Mouse (Mus musculus) thymus, adult 18-20 months (tissue): ENCODE data around the gene Gm43518.

Source experiments
- DNase-seq, 2 experiments: peaks; one replicate each; pipeline ENCODE4 v3.0.0; 2022; ENCODE audit warnings: mixed read lengths in 2 of 2

Gm43518 gene

GRCm38 (mm10) chr5:123927118-123927517, at the start of gene Gm43518:
Gm43518 (plus strand) TSS chr5:123927418.
- DNase-seq, result no peak

- no peak for DNase-seq
These were observed 49.2 kb upstream of the Gm43518 start for GRCm38 (mm10) chr5:123878056-123878455.

GRCm38 (mm10) chr5:123879928-123880327, 47.3 kb upstream of the Gm43518 start, which contains the start of gene Hcar1:
Hcar1 (minus strand) TSS chr5:123880020.
- no peak for DNase-seq

- DNase-seq, result no peak
These were observed 46.4 kb upstream of the Gm43518 start for GRCm38 (mm10) chr5:123880778-123881177.

DNA sequence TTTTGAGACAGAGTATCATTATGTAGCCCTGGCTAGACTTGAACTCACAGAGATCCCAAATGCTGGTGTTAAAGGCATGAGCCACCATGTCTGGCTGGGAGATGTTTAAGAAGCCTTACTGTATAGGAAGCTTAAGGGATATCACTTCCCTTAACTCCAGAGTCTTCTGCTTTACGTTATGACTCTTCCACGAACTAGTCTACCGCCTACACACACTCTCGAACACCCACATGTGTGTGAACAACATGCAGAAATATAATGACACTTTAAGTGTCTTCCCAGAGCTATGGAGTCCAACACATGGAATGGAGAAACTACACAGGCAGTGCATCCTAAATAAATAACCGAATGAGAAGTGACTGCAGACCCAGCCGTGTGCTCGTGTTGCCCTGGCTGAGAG, 43.3 kb upstream of the Gm43518 start:
- DNase-seq, result no peak

DNA sequence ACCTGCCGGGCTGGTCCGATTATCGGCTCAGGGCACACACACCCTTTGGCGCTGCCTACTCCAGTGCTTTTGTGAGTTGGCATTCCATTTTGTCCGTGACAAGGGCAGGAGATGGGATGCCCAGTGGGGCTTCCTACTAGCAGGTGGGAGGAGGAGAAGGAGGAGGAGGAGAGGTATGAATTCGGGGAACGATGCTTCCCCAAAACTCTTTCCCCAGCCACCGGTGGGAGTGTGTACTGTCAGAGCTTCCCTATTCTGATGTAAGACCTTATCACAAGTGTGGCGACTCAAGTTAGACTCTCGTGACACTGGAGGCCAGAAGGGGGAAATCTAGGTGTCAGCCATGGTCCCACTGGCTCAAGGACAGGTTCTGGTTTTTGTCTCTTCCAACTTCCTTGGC, 42.9 kb upstream of the Gm43518 start:
- no peak for DNase-seq

GRCm38 (mm10) chr5:123886365-123886764, 40.9 kb upstream of the Gm43518 start:
- no peak for DNase-seq

- DNase-seq, result no peak
These were observed 36.9 kb upstream of the Gm43518 start for GRCm38 (mm10) chr5:123890312-123890711.

DNA sequence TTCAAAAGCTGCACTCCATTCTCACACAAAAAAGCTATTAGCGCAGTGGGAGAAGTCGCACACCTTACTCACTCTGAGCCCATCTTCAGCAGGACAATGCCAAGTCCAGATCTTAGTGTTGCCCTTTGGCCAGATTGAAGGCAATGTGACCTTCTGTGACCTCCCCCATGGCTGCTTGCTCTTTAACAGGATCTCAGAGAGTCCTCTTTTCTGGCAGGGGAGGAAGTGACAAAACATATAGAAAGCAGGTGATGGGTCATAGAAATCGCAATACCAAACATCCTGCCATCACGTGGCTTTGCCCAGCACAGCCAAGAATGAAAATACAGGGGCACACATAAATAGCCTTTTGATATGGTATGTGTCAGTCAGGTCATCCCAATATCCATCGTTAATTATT, 36.2 kb upstream of the Gm43518 start:
- DNase-seq, result no peak

- no peak for DNase-seq
These were observed 35.5 kb upstream of the Gm43518 start for GRCm38 (mm10) chr5:123891669-123892068.

GRCm38 (mm10) chr5:123893520-123893919, 33.7 kb upstream of the Gm43518 start:
- DNase-seq, result no peak

DNA sequence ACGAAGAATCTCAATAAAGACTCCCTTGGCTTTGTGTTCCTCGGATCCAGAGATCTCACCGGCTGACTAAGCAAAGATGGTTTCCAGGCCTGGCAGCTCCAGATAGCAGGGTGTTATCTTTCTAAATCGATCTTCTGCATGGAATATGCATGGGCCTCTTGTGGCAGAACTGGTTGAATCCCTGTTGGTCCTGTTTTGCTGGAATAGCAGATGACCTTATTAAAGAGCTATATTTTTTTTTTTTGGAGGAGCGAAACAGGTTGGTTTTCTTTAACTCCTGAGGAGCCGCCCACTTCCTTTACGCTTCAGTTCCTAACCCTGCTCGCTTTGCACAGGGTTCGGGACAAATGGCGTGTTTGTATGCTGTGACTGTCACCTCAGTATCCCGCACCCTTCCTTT, 30.8 kb upstream of the Gm43518 start:
- DNase-seq, result no peak

DNA sequence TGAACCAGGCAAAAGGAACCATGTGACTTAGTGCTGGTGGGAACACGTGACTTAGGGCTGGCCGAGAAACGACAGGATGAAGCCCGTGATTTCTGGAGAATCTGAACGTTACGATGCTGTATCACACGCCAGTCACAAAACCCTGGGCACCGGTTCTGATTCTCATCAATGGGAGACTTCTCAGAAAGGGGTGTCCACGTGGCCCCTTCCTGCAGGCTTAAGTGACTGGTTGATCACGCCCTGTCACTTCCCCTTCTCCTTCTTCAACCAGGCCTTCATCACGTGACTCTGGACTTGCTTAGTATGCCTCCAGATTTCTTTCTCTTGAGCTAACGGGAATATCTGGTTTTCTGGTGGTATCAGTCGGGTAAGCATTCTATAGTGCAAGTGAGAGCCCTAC, 29.9 kb upstream of the Gm43518 start:
- DNase-seq, result no peak

GRCm38 (mm10) chr5:123904059-123904672, 23.1 kb upstream of the Gm43518 start:
- DNase-seq, result no peak

DNA sequence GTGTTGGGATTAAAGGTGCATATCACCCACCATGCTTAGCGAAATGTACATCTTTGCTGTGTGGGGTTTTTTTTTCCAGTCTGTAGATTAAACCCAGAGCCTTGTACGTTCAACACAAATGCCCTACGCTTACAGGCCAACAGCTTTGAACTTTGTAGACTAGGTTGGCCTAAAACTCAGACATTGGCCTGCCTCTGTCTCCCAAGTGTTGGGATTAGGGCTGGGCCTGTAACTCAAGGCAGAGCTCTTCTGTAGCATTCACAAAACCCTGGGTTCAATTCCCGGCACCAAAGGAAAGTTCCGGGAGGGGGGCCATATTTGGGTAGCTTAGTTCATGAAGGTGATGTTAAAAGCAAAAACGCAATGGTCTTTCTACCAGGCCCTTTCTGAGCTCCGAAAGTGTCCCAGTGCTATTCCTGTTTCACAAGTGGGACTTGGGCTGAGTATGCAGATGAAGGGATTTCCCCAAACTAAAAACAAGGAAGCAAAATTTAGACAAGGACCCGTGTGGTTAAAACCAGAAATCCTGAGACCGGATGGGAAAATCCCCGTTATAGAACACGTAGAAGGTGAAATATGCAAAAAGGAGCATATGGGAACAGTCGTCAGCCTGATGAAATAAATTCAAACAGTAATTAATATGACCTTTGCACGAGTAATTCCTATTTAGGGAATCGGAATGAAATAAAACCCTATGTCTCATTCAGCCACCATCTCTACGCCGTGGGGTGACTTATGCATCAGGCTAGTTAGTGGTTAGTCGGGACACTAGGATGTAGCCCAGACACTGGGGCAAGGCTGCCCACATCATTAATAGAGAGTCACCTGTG, 20.9 kb upstream of the Gm43518 start:
- DNase-seq, result no peak

DNA sequence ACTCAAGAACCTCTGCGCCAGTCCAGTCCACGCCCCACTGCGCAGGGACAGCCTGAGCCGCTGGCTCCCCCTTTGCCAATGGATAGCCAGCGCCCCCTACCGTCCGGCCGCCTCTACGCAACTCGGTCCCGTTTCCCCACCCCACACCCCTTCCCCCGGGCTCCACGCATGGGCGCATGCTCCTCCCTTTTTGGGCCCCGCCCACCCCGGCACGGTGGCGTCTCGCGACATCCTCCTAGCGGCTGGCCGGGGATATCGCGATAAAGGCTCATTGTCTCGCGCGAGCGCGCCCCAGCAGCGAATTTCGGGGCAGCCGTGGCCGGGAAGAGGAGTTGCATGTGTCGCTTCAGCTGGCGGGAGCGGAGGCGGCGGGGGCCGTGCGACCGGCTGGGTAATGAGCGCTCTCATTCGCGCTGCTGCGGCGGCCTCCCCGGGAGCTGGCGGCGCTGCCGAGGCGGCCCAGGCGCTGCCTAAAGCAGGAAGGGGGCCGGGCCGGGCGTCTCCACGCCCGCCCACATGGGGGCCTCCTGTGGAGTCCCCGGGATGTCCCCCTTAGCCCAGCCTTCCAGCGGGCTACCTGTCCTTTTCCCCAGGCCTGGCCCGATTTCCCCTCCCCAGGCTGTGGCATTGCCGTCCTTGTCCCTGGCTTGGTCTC, 20.1 kb upstream of the Gm43518 start, which contains the start of gene Denr:
Gene Denr (plus strand): TSS at position 200 of the 655 bp plus-strand sequence.
- DNase-seq, result peak; percentile 96

- DNase-seq, result no peak
These were observed 19.6 kb upstream of the Gm43518 start for GRCm38 (mm10) chr5:123907631-123907977.

GRCm38 (mm10) chr5:123914852-123915251, 12.4 kb upstream of the Gm43518 start:
- no peak for DNase-seq

GRCm38 (mm10) chr5:123922112-123922511, 5.1 kb upstream of the Gm43518 start:
- no peak for DNase-seq

- peak; percentile 85 for DNase-seq
These were observed 3.3 kb downstream of the Gm43518 start, which contains the start of gene Ccdc62 for GRCm38 (mm10) chr5:123930508-123930989. Ccdc62 (plus strand) TSS chr5:123930679.

DNA sequence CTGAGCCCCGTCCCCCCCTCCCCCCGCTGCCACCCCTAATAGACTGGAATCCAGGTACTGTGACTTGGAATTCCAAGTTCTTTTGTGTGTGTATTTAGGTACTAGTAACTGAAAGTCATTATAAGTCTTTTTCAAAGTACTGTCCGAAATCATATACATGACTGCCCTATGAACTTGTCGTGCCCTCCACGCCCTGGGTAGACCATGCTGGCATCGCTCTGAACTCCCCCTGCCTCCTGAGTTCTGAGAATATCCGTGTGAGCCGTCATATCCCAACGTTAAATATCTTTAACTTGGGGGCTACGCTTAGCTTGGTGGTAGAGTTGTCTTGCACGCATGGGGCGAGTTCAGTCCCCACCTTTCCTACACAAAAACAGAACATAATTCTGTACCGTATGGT, 3.9 kb downstream of the Gm43518 start:
- DNase-seq, result no peak

- no peak for DNase-seq
These were observed 5.7 kb downstream of the Gm43518 start for GRCm38 (mm10) chr5:123932927-123933326.

DNA sequence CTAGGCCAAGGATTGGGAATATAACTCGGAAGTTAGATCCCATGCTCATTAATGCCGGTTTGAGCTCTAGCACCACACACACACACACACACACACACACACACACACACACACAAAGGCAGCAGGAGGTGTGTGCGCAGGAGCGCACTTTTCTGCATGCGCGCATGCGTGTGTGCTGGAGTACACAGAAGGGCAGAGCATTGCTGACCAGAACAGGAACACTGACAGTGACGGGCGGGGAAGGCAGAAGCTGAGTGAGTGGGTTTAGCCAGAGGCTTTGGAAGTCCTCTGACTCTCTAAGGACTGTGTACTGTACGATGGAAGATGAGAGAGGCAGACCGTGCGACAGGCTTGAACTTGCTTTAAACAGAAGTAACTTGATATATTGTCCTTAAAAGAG, 6.3 kb downstream of the Gm43518 start:
- no peak for DNase-seq
